Mouse (Mus musculus) ES-E14 (cell line): ENCODE data around the gene Unc5c. TPM values are rescaled to one million over a fixed set of nuclear protein-coding genes. Genes with fewer than 3 reads are reported as not detected.

Experiments used
- DNase-seq: peaks from one replicate; pipeline ENCODE4 v3.0.0-alpha.2; 2013; ENCODE audit warnings: low read depth, low spot score
- H3K27ac ChIP-seq: 2 replicates; pipeline ENCODE4 v1.5.1; 2012; ENCODE audit warnings: low read depth, mild to moderate bottlenecking, low read length, moderate library complexity, mixed read lengths; ENCODE audit not compliant: poor library complexity, insufficient read depth, severe bottlenecking
- H3K36me3 ChIP-seq: 2 replicates; pipeline ENCODE4 v1.6.1; 2012; ENCODE audit warnings: mild to moderate bottlenecking, low read length, moderate library complexity, mixed read lengths; ENCODE audit not compliant: control insufficient read depth, poor library complexity, insufficient read depth, severe bottlenecking
- H3K4me1 ChIP-seq, 2 experiments: fragments of 150-350 bp in 1 of 2; sonication (generic) in 1 of 2; 2 replicates each; pipeline ENCODE4 v1.6.1; 2012; ENCODE audit warnings: low read length in 2 of 2, mild to moderate bottlenecking in 1 of 2, mixed read lengths in 1 of 2; ENCODE audit not compliant: control insufficient read depth in 2 of 2, insufficient read depth in 2 of 2, poor library complexity in 1 of 2
- H3K4me3 ChIP-seq, 2 experiments: fragments of 150-350 bp in 1 of 2; sonication (generic) in 1 of 2; 2 replicates each; pipeline ENCODE4 v1.5.1; 2012; ENCODE audit warnings: low read length in 2 of 2, low read depth in 1 of 2, mild to moderate bottlenecking in 1 of 2, mixed read lengths in 1 of 2; ENCODE audit not compliant: insufficient read depth in 1 of 2, poor library complexity in 1 of 2, severe bottlenecking in 1 of 2
- H3K9ac ChIP-seq: 2 replicates; pipeline ENCODE4 v1.6.1; 2012; ENCODE audit warnings: low read depth, mild to moderate bottlenecking, low read length, mixed read lengths; ENCODE audit not compliant: poor library complexity, insufficient read depth, severe bottlenecking
- H3K9me3 ChIP-seq: fragments of 150-350 bp; sonication (generic); 2 replicates; pipeline ENCODE4 v1.6.1; 2012; ENCODE audit warnings: low read depth, mild to moderate bottlenecking, low read length; ENCODE audit not compliant: control insufficient read depth, insufficient read depth
- CHD2 ChIP-seq: IDR thresholded peaks from 2 replicates; pipeline ENCODE4 v1.6.1; 2014; ENCODE audit warnings: mild to moderate bottlenecking, low read depth, low read length, inconsistent platforms
- HCFC1 ChIP-seq: IDR thresholded peaks from 2 replicates; pipeline ENCODE4 v1.6.1; 2012; ENCODE audit warnings: low read length, inconsistent platforms, borderline replicate concordance; ENCODE audit not compliant: insufficient read depth
- MAFK ChIP-seq: IDR thresholded peaks from 2 replicates; pipeline ENCODE4 v1.6.1; 2014; ENCODE audit warnings: mild to moderate bottlenecking, low read depth, low read length, inconsistent platforms; ENCODE audit not compliant: insufficient read depth
- ZC3H11A ChIP-seq: IDR thresholded peaks from 2 replicates; pipeline ENCODE4 v1.6.1; 2012; ENCODE audit warnings: low read depth, mild to moderate bottlenecking, inconsistent platforms, low read length, borderline replicate concordance
- ZNF384 ChIP-seq: IDR thresholded peaks from 2 replicates; pipeline ENCODE4 v1.6.1; 2012; ENCODE audit warnings: low read depth, low read length, inconsistent platforms
- in situ Hi-C, 2 experiments: fragments of 600-800 bp; cut with MboI; formaldehyde crosslinking; loops; one replicate each; pipeline ENCODE4 v1.15.1; 2025; ENCODE audit warnings: low sequenced_read_pairs in 2 of 2, inconsistent platforms in 1 of 2; ENCODE audit not compliant: unreplicated experiment in 2 of 2
- total RNA-seq: library from RNA; depleted of rRNA; stranded (reverse); fragments of 300-350 nt; gene quantifications from 2 replicates; pipeline ENCODE4 v1.2.3, GENCODE M21; 2012

Gene Unc5c
- total RNA-seq, 1 experiment = 0.67 TPM

DNA sequence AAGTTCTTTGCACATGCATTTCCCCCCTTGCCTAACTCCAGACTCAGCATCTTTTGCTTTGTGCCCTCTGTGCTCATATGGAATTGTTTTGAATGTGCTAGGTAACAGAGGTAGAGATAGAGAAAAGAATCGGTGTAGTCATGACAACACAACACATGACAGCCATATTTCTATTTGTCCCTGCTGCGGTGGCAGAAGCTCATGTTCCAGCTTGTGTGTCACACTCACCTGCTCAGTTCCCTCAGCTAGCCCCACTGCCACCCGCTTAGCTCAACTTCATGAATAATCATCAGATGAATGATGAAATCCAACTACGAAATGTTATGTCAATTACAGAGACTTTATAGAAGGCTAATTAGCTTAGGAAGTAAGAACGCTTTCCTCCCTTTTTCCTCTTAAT is 128.2 kb downstream of the Unc5c start:
- Histone ChIP-seq H3K9ac (no peak overlapping the region), H3K4me3 (no peak overlapping the region), H3K9me3 (no peaks in the 10 kb centered on the region), H3K36me3 (no peaks in the 10 kb centered on the region), H3K4me1 (peaks cover 0 to 4% of the 10 kb centered on the region in 2 experiments; a peak in 1 of 4 replicates), H3K27ac (no peak overlapping the region)
- DNase-seq = no peak
- TF ChIP-seq ZNF384 (no peak), HCFC1 (no peak), ZC3H11A (no peak), CHD2 (no peak), MAFK (no peak)
- in situ Hi-C loops = no loop called here

DNA sequence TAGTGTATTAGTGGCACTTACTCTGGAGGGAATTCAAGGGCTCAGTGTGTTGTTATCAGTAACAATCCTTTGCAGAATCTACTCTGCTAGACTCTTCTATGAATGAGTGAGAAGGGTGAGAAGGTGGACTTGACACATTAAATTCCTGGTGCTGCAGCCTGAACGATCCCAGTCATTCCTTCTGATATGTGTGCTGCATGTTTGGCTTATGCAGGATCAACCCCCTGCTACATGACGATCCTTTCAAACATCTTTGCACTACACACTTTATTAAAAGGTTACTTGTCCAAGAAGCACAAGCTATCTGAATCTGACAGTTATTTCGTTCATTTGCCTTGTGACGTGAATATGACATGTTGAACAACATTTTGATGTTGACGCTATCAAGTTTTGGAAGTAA is 129.1 kb downstream of the Unc5c start:
- TF ChIP-seq ZC3H11A (no peak), ZNF384 (no peak), HCFC1 (no peak), MAFK (no peak), CHD2 (no peak)
- H3K9me3 ChIP-seq = no peaks in the 10 kb centered on the region
- no peak overlapping the region for H3K4me3 ChIP-seq

DNA sequence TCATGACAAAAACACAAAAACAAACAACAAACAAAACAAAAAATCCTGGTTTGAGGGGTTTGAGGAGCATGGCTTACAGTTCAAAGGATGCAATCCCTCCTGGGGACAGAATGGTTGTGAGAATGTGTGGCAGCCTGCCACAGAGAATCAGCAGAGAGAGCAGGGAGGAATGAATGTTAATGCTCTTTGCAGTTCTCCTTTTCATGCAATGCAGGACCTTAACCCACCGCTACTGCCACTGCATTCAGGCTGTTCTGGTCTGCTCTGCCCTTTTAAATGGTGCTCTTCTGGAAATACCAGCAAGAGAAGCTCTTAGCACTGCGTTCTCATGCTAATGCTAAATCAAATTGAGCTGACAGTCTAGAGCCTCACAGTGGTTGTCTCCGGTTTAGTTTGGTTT is 130.1 kb downstream of the Unc5c start:
- Histone ChIP-seq H3K4me1 (peaks cover 0 to 4% of the 10 kb centered on the region in 2 experiments; a peak in 1 of 4 replicates), H3K36me3 (no peaks in the 10 kb centered on the region), H3K9ac (no peak overlapping the region), H3K4me3 (no peak overlapping the region), H3K9me3 (no peaks in the 10 kb centered on the region), H3K27ac (no peak overlapping the region)
- in situ Hi-C loops = no loop called here
- no peak for TF ChIP-seq ZC3H11A
- no peak for TF ChIP-seq HCFC1
- DNase-seq = no peak

More for the DNA sequence above, 129.1 kb downstream of the Unc5c start:
- Histone ChIP-seq H3K27ac (no peak overlapping the region), H3K9ac (no peak overlapping the region), H3K4me1 (peaks cover 0 to 4% of the 10 kb centered on the region in 2 experiments; a peak in 1 of 4 replicates), H3K36me3 (no peaks in the 10 kb centered on the region)
- no peak for DNase-seq
- in situ Hi-C loops = no loop called here

DNA sequence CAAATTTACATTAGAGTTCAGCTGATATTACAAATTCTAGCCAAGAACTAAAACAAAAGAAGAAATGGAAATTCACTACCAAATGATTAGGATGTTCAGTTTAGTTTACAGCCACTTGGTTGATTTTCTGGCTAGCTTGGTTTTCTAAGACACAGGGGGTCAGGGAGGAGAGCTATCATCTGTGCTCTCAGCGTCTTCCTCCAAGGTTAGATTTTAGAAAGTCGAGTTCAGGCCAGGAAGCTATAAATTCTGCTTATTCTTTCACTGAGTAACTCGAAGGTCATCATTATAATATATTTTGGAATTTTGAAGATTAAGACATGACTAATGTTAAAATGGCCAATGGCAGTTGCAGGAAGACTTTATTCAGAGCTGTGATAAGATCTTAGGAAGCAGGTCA is 131.4 kb downstream of the Unc5c start:
- in situ Hi-C loops = no loop called here

DNA sequence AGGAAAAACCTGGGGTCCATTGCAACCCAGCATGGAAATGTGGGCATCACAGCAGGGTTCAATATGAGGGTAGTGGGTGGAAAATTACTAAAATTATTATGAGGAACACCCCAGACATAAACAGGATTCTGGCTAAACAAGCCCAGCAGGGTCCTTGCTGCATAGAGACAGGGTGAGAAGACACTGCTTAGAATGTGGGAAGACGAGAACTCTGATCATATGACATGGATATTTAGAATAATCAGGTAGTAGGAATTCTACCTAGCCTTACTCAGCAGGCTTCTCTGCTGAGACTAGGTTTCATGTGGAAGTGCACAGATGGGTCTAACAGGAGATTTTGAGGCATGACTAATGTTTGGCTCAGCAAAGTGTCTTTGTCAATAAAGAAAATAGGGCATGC is 131.9 kb downstream of the Unc5c start:
- no peak overlapping the region for H3K9ac ChIP-seq
- in situ Hi-C loops = no loop called here
- DNase-seq = no peak

More for the DNA sequence above, 131.4 kb downstream of the Unc5c start:
- no peaks in the 10 kb centered on the region for H3K9me3 ChIP-seq
- H3K27ac ChIP-seq = no peak overlapping the region
- no peak overlapping the region for H3K9ac ChIP-seq
- no peak overlapping the region for H3K4me3 ChIP-seq
- no peaks in the 10 kb centered on the region for H3K36me3 ChIP-seq
- DNase-seq = no peak
- peaks cover 0 to 4% of the 10 kb centered on the region in 2 experiments; a peak in 1 of 4 replicates for H3K4me1 ChIP-seq
- no peak for TF ChIP-seq HCFC1
- TF ChIP-seq ZC3H11A = no peak
- no peak for TF ChIP-seq MAFK
- TF ChIP-seq CHD2 = no peak
- no peak for TF ChIP-seq ZNF384

More for the DNA sequence above, 131.9 kb downstream of the Unc5c start:
- Histone ChIP-seq H3K27ac (no peak overlapping the region), H3K36me3 (no peaks in the 10 kb centered on the region), H3K9me3 (no peaks in the 10 kb centered on the region), H3K4me1 (peaks cover 0 to 4% of the 10 kb centered on the region in 2 experiments; a peak in 1 of 4 replicates), H3K4me3 (no peak overlapping the region)
- TF ChIP-seq HCFC1 (no peak), CHD2 (no peak)
